Mouse (Mus musculus) hindbrain, embryonic 14.5 days (tissue): Measurements from ENCODE around the gene Padi3. TPM values are rescaled to one million over a fixed set of nuclear protein-coding genes. Genes with fewer than 3 reads are reported as not detected.

Experiments used
- ATAC-seq: fragments of 200-750 bp; cut with Nextera tagmentation; 2 replicates; pipeline ENCODE4 v1.8.0; 2017; ENCODE audit warnings: moderate number of reproducible peaks, mild to moderate bottlenecking, moderate TSS enrichment, moderate library complexity; ENCODE audit not compliant: low FRiP score
- DNase-seq: peaks from one replicate; pipeline ENCODE4 v3.0.0-alpha.2; 2015; ENCODE audit warnings: low spot score
- H3K27ac ChIP-seq: fragments of 300-500 bp; sonication (generic); 2 replicates; pipeline ENCODE4 v1.5.1; 2014; ENCODE audit warnings: mild to moderate bottlenecking, moderate library complexity
- H3K27me3 ChIP-seq: fragments of 300-500 bp; sonication (generic); 2 replicates; pipeline ENCODE4 v1.6.1; 2014; ENCODE audit warnings: mild to moderate bottlenecking, low read length, mixed read lengths; ENCODE audit not compliant: control insufficient read depth, insufficient read depth
- H3K36me3 ChIP-seq: fragments of 300-500 bp; sonication (generic); replicated peaks from 2 replicates; pipeline ENCODE4 v1.6.1; 2014; ENCODE audit not compliant: control insufficient read depth, insufficient read depth
- H3K4me1 ChIP-seq: fragments of 300-500 bp; sonication (generic); replicated peaks from 2 replicates; pipeline ENCODE4 v1.6.1; 2014; ENCODE audit warnings: antibody characterized with exemption, low read length, mixed read lengths; ENCODE audit not compliant: control insufficient read depth, insufficient read depth
- H3K4me2 ChIP-seq: fragments of 300-500 bp; sonication (generic); replicated peaks from 2 replicates; pipeline ENCODE4 v1.6.1; 2014; ENCODE audit warnings: mild to moderate bottlenecking, moderate library complexity
- H3K4me3 ChIP-seq: fragments of 300-500 bp; sonication (generic); replicated peaks from 2 replicates; pipeline ENCODE4 v1.5.1; 2014; ENCODE audit warnings: mild to moderate bottlenecking, low read length
- H3K9ac ChIP-seq: fragments of 300-500 bp; sonication (generic); 2 replicates; pipeline ENCODE4 v1.6.1; 2014
- H3K9me3 ChIP-seq: fragments of 300-500 bp; sonication (generic); 2 replicates; pipeline ENCODE4 v1.6.1; 2016; ENCODE audit warnings: low read length; ENCODE audit not compliant: control insufficient read depth
- WGBS: fragments of 180-500 bp; shearing (Covaris S2); extraction: QIAGEN DNeasy Blood & Tissue Kit; methylation state at CpG from one replicate; pipeline ENCODE4 v1.1.7; 2014; 5-methylcytosine and 5-hydroxymethylcytosine counted together
- polyA plus RNA-seq: library from polyadenylated mRNA; unstranded; fragments of >200 nt; fragmentation: Nextera tagmentation; extraction: Ambion mirVana; gene quantifications from 2 replicates; pipeline ENCODE4 v1.2.1, GENCODE M21; 2014

Gene Padi3
- polyA plus RNA-seq, 1 experiment from 2014 or later = not detected

DNA sequence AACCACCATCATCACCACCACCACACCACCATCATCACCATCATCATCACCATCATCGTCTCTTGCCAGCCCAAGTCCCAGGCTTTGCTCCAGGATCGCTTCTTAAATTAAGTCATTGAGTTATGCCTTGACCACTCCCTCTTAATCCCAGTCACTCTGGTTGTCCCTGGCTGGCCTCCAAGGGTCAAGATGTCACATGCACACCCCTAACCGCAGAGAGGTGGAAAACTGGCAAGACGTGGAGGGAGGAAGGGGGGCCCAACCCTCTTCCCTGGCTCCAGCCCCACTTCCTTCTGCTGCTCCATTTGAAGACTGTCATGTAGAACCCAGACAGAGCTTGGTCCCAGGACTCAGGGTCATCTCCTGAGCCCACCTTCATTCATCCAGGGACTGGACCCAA, 34.5 kb upstream of the Padi3 start:
- Histone ChIP-seq H3K4me3 (no peak overlapping the region), H3K4me1 (no peaks in the 10 kb centered on the region), H3K27me3 (no peaks in the 10 kb centered on the region), H3K9me3 (no peaks in the 10 kb centered on the region), H3K27ac (no peak overlapping the region), H3K4me2 (no peak overlapping the region), H3K36me3 (no peaks in the 10 kb centered on the region), H3K9ac (no peak overlapping the region)
- DNase-seq = no peak
- no peak for ATAC-seq
- WGBS = 67% methylated on average over 4 of the region's 4 CpGs

GRCm38 (mm10) chr4:140843670-140844280, 33.3 kb upstream of the Padi3 start:
- 50% methylated on average over 15 of the region's 15 CpGs for WGBS
- H3K9ac ChIP-seq = no peak overlapping the region
- no peaks in the 10 kb centered on the region for H3K27me3 ChIP-seq
- no peak for DNase-seq
- H3K4me3 ChIP-seq = no peak overlapping the region
- no peaks in the 10 kb centered on the region for H3K4me1 ChIP-seq
- ATAC-seq = no peak
- H3K9me3 ChIP-seq = no peaks in the 10 kb centered on the region
- no peaks in the 10 kb centered on the region for H3K36me3 ChIP-seq
- H3K27ac ChIP-seq = no peak overlapping the region
- no peak overlapping the region for H3K4me2 ChIP-seq

GRCm38 (mm10) chr4:140842909-140843308, 32.5 kb upstream of the Padi3 start:
- ATAC-seq (no peak), DNase-seq (no peak)
- H3K27ac ChIP-seq = no peak overlapping the region
- no peak overlapping the region for H3K4me2 ChIP-seq
- H3K4me3 ChIP-seq = no peak overlapping the region
- H3K4me1 ChIP-seq = no peaks in the 10 kb centered on the region
- H3K9me3 ChIP-seq = no peaks in the 10 kb centered on the region
- no peaks in the 10 kb centered on the region for H3K27me3 ChIP-seq
- WGBS = 68% methylated on average over 1 of the region's 1 CpGs
- H3K36me3 ChIP-seq = no peaks in the 10 kb centered on the region
- no peak overlapping the region for H3K9ac ChIP-seq

- no peak for ATAC-seq
- H3K9me3 ChIP-seq = no peaks in the 10 kb centered on the region
- no peak overlapping the region for H3K4me2 ChIP-seq
- no peak overlapping the region for H3K4me3 ChIP-seq
- H3K36me3 ChIP-seq = no peaks in the 10 kb centered on the region
- no peak overlapping the region for H3K27ac ChIP-seq
- 29% methylated on average over 8 of the region's 8 CpGs for WGBS
- H3K27me3 ChIP-seq = no peaks in the 10 kb centered on the region
- no peak for DNase-seq
- no peak overlapping the region for H3K9ac ChIP-seq
- H3K4me1 ChIP-seq = peaks cover 20% of the 10 kb centered on the region
Measured at GRCm38 (mm10) chr4:140837879-140838278, 27.4 kb upstream of the Padi3 start.

DNA sequence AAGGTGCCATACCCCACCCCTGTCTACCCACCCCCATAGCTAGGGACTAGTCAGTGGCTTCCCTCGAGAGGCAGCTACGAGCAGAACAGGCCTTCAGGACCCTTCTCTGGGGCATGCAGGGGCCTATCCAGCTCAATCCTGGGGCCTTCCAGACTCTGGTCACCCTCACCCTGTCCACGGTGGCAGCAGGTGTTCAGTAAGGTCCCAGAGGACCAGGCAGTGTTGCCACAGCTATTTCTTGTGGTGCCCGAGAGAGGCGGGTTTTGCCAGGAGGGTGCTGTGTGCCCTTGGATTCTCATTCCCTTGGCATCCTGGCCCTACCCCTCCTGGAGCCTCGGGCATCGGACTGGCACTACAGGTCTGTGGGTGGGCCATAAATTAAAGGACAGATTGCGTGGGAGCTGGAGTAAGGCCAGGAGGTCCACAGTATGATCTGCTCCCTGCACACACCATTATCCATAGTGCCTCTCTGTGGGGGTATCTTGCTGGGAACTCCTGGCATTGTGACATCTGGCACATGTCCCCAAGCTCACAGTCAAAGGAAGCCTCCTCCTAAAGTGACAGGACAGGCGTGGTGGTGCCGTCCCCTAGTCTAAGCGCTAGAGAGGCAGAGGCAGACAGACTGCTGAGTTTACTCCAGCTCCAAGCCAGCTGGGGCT, 25.9 kb upstream of the Padi3 start:
- H3K9me3 ChIP-seq = no peaks in the 10 kb centered on the region
- no peak overlapping the region for H3K9ac ChIP-seq
- ATAC-seq = peak; percentile 65; the same call in 1 of the 2 replicates
- peaks cover 20% of the 10 kb centered on the region for H3K4me1 ChIP-seq
- no peak overlapping the region for H3K4me3 ChIP-seq
- H3K27ac ChIP-seq = no peak overlapping the region
- DNase-seq = peak; percentile 55
- H3K27me3 ChIP-seq = no peaks in the 10 kb centered on the region
- WGBS = 41% methylated on average over 11 of the region's 11 CpGs
- no peak overlapping the region for H3K4me2 ChIP-seq
- H3K36me3 ChIP-seq = no peaks in the 10 kb centered on the region

DNA sequence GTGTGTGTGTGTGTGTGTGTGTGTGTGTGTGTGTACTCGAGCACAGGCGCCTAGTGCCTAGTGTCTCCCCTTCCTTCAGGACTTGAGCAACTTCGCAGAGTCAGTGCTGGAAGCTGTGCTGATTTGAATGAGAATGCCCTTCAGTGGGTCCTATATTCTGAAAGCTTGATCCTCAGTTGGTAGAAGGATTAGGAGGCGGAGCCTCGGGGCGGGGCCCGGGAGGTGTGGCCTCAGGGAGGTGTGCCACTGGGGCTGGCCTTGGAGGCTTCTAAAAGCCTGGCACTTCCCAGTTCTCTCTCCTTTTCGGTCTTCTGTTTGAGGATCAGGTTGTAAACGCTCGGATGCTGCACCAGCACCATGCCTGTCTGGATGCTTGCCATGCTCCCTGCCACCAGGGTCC, 25.2 kb upstream of the Padi3 start:
- ATAC-seq (no peak), DNase-seq (peak; percentile 42)
- 0% methylated on average over 10 of the region's 10 CpGs for WGBS
- Histone ChIP-seq H3K27me3 (no peaks in the 10 kb centered on the region), H3K9me3 (no peaks in the 10 kb centered on the region), H3K4me1 (peaks cover 20% of the 10 kb centered on the region), H3K4me3 (no peak overlapping the region), H3K36me3 (no peaks in the 10 kb centered on the region), H3K27ac (no peak overlapping the region), H3K9ac (no peak overlapping the region), H3K4me2 (no peak overlapping the region)

GRCm38 (mm10) chr4:140834327-140834934, 24.0 kb upstream of the Padi3 start:
- Histone ChIP-seq H3K36me3 (no peaks in the 10 kb centered on the region), H3K9me3 (no peaks in the 10 kb centered on the region), H3K27me3 (no peaks in the 10 kb centered on the region), H3K27ac (no peak overlapping the region), H3K4me3 (no peak overlapping the region), H3K4me1 (peaks cover 20% of the 10 kb centered on the region), H3K9ac (no peak overlapping the region), H3K4me2 (no peak overlapping the region)
- ATAC-seq (no peak), DNase-seq (no peak)
- 53% methylated on average over 6 of the region's 6 CpGs for WGBS

DNA sequence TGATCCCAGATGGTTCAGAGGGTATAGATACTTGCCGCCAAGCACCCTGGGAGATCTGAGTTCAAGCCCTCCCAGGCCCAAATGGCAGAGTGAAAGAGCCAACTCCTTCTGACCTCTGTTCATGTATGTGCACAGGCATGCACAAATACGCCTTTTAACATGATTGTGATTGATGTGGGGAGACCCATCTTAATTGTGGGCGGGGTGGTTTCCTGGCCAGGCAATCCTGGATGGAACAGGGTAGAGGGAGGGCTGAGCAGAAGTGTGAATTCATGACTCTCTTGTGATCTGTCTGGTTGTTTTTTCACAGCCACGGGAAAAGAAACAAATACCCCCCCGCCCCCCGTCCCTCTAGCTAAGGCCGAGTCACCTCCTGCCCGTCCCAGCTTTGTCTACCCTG, 22.4 kb upstream of the Padi3 start:
- Histone ChIP-seq H3K36me3 (no peaks in the 10 kb centered on the region), H3K4me2 (no peak overlapping the region), H3K27me3 (no peaks in the 10 kb centered on the region), H3K9me3 (no peaks in the 10 kb centered on the region), H3K27ac (no peak overlapping the region), H3K4me3 (no peak overlapping the region), H3K9ac (0 out of 2 replicates have a peak overlapping the region, but pooled peaks have one; percentile 16), H3K4me1 (peaks cover 20% of the 10 kb centered on the region)
- DNase-seq = no peak
- WGBS = 39% methylated on average over 8 of the region's 8 CpGs
- ATAC-seq = no peak

- H3K36me3 ChIP-seq = no peaks in the 10 kb centered on the region
- ATAC-seq (no peak), DNase-seq (no peak)
- H3K9me3 ChIP-seq = no peaks in the 10 kb centered on the region
- WGBS = 94% methylated on average over 4 of the region's 4 CpGs
- no peak overlapping the region for H3K4me3 ChIP-seq
- H3K9ac ChIP-seq = no peak overlapping the region
- H3K27me3 ChIP-seq = no peaks in the 10 kb centered on the region
- peaks cover 20% of the 10 kb centered on the region for H3K4me1 ChIP-seq
- no peak overlapping the region for H3K27ac ChIP-seq
- no peak overlapping the region for H3K4me2 ChIP-seq
Measured at GRCm38 (mm10) chr4:140831808-140832207, 21.4 kb upstream of the Padi3 start.
